Mouse (Mus musculus) bone marrow, adult 2 months (tissue): ENCODE data around the gene Padi3. TPM values are rescaled to one million over a fixed set of nuclear protein-coding genes. Genes with fewer than 3 reads are reported as not detected.

Source experiments
- H3K27ac ChIP-seq: fragments of 200-500 bp; 2 replicates; pipeline ENCODE4 v1.5.1; 2012; ENCODE audit warnings: low read depth, mild to moderate bottlenecking, control low read depth, inconsistent platforms, low read length; ENCODE audit not compliant: control insufficient read depth, poor library complexity, insufficient read depth
- H3K4me1 ChIP-seq: fragments of 200-500 bp; 2 replicates; pipeline ENCODE4 v1.6.1; 2011; ENCODE audit warnings: low read length; ENCODE audit not compliant: control insufficient read depth, insufficient read depth
- H3K4me3 ChIP-seq: fragments of 200-500 bp; replicated peaks from 2 replicates; pipeline ENCODE3; 2011; ENCODE audit warnings: mild to moderate bottlenecking, low read depth, low read length, control low read depth; ENCODE audit not compliant: control insufficient read depth
- CTCF ChIP-seq: fragments of 200-500 bp; IDR thresholded peaks from 2 replicates; pipeline ENCODE4 v1.5.1; 2011; ENCODE audit warnings: low read length, control low read depth; ENCODE audit not compliant: control insufficient read depth, insufficient read depth
- POLR2A ChIP-seq: fragments of 200-500 bp; IDR thresholded peaks from 2 replicates; pipeline ENCODE4 v1.6.1; 2011; ENCODE audit warnings: low read depth, mild to moderate bottlenecking, control low read depth, low read length, borderline replicate concordance; ENCODE audit not compliant: control insufficient read depth
- WGBS: fragments of 180-500 bp; shearing (Covaris S2); methylation state at CpG from one replicate; pipeline ENCODE4 v1.1.7; 2018; 5-methylcytosine and 5-hydroxymethylcytosine counted together
- polyA plus RNA-seq: library from polyadenylated mRNA; stranded (reverse); fragments of >200 nt; gene quantifications from 2 replicates; pipeline ENCODE4 v1.2.4, GENCODE M21; 2011; ENCODE audit warnings: low replicate concordance; ENCODE audit not compliant: missing spikeins, insufficient read depth, insufficient read length

Padi3 gene
- polyA plus RNA-seq, 1 experiment = 1.1 TPM

DNA sequence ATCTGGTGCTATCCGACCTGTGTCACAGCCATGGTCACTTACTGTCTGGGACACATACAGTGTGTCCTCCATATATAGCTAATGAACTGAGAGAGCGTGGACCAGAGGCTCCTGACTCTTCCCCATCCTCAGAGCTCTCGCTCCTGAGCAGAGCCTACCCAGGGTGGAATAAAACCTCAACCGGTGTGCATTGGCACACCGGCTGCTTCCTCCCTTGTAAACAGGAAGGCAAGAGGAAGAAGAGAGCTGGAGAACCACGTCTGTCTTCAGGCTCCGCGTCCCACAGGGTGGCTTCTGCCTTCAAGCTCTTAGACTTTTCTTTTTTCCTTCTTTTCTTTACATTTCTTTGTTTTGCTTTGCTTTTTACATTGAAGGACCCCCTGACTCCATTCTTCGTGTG lies 27.6 kb downstream of the Padi3 start:
- H3K27ac ChIP-seq = peak overlapping the region; percentile 78
- H3K4me3 ChIP-seq = peak overlapping the region; percentile 50
- TF ChIP-seq CTCF (no peak), POLR2A (no peak)
- 21% methylated on average over 9 of the region's 9 CpGs for WGBS
- H3K4me1 ChIP-seq = peaks cover 6% of the 10 kb centered on the region; the same call in 1 of the 2 replicates

DNA sequence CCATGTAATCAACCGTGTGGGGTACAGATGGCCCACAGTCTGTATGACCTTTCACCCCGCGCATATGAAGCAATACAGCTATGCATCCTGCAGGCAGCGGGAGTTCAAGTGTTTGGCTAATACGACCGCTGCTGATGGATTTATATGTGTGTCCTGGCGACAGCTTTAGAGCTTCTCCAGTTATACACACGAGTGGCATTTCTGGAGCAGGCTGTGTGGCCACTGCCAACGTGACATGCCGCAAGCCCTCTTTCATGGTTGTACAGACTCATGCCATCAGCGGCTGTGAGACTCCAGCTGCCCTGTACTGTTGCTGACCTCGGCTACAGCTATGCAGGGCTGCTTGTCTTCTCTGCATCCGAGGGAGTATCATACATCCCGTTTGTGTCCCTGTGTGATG lies 29.9 kb downstream of the Padi3 start:
- Histone ChIP-seq H3K4me1 (peaks cover 6% of the 10 kb centered on the region; the same call in 1 of the 2 replicates), H3K27ac (no peak overlapping the region), H3K4me3 (no peak overlapping the region)
- TF ChIP-seq POLR2A = no peak
- TF ChIP-seq CTCF = no peak
- WGBS = 86% methylated on average over 14 of the region's 14 CpGs

DNA sequence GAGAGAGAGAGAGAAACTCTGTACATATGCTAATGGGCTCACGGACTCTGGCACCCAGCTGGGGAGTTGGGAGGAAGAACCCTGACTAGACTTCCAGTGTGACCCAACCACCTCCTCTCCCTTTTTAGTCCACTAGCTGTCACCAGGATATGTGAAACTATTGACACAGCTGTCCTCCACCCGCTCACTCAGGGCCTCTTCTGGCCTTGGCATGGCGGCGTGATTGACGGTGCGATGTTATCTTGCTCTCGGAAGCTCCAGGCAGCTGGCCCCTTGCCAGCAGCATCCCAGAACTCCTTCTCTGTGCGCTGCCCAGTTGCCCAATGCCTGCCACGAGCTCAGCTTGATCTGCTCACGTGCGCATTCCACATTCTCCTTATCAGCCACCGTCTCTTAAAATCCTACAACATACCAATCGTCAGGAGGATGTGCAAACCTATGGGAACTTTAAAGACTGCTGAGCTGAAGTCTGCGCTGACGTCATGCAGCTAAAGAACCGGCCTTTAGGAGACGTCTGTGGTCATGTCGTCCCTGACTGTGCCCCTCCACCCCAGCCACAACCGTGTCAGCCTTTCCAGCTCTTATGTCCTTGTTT lies 30.5 kb downstream of the Padi3 start:
- WGBS = 64% methylated on average over 19 of the region's 19 CpGs
- no peak for TF ChIP-seq POLR2A
- TF ChIP-seq CTCF = no peak
- no peak overlapping the region for H3K4me3 ChIP-seq
- peak overlapping the region; percentile 78 for H3K27ac ChIP-seq
- peaks cover 6% of the 10 kb centered on the region; the same call in 1 of the 2 replicates for H3K4me1 ChIP-seq

DNA sequence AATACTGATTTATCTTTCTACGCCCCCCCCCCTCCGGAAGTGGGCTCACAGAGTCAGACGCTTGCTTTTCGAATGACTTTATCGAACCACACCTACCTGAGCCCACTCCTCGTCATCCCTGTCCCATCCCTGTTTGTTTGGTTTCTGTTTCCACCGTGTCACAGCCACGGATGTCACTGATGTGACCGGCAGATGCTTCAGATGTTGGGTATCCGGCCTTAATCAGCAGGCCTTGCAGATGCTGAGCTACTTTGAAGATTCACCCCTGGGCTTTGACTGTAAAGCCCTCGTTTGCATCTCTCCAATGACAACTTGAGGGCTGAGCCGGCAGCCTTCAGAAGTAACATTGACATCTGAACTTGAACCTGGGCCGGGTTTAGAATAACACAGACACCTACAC lies 33.8 kb downstream of the Padi3 start:
- Histone ChIP-seq H3K4me1 (peaks cover 6% of the 10 kb centered on the region), H3K4me3 (no peak overlapping the region), H3K27ac (no peak overlapping the region)
- TF ChIP-seq CTCF = no peak
- no peak for TF ChIP-seq POLR2A
- WGBS = 77% methylated on average over 13 of the region's 13 CpGs

DNA sequence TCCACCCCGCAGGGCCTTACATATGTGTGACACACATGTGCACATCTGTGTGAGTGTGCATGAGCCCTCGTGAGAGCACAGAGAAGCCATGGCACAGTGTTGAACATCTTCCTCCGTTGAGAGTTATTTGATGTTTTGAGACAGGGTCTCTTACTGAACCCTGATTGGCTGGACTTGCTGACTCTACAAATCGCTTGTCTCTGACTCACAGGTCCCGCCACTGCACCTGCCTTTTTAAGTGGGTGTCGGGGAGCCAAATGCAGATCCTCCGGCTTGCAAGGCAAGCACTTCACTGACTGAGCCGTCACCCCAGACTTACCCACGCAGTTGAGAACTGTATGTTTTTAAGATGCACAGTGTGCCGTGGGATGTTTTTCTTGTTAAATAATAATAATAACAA lies 34.6 kb downstream of the Padi3 start:
- Histone ChIP-seq H3K4me1 (peaks cover 6% of the 10 kb centered on the region), H3K27ac (no peak overlapping the region), H3K4me3 (no peak overlapping the region)
- 84% methylated on average over 10 of the region's 10 CpGs for WGBS
- no peak for TF ChIP-seq CTCF
- no peak for TF ChIP-seq POLR2A

DNA sequence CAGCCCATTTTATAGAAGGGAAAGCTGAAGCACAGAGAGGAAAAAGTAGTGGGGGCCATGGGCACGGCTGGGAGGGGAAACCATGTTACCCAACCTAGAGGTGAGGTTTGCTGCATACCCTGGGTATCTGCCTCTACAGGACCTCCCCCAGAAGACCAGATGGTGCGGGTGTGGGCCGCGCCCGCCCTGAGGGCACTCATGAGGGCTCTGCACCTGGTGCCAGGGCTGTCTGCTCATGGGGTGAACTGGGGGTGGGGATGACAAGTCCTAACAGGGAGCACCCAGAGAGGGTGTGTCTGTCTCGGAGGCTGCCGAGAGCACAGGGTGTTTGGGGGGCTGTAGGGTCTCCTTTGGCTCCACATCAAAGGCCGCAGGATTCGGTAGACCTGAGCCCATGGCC lies 35.6 kb downstream of the Padi3 start:
- TF ChIP-seq POLR2A (no peak), CTCF (no peak)
- peaks cover 6% of the 10 kb centered on the region for H3K4me1 ChIP-seq
- WGBS = 73% methylated on average over 9 of the region's 9 CpGs
- no peak overlapping the region for H3K4me3 ChIP-seq
- H3K27ac ChIP-seq = peak overlapping the region; percentile 35; the same call in 1 of the 2 replicates

DNA sequence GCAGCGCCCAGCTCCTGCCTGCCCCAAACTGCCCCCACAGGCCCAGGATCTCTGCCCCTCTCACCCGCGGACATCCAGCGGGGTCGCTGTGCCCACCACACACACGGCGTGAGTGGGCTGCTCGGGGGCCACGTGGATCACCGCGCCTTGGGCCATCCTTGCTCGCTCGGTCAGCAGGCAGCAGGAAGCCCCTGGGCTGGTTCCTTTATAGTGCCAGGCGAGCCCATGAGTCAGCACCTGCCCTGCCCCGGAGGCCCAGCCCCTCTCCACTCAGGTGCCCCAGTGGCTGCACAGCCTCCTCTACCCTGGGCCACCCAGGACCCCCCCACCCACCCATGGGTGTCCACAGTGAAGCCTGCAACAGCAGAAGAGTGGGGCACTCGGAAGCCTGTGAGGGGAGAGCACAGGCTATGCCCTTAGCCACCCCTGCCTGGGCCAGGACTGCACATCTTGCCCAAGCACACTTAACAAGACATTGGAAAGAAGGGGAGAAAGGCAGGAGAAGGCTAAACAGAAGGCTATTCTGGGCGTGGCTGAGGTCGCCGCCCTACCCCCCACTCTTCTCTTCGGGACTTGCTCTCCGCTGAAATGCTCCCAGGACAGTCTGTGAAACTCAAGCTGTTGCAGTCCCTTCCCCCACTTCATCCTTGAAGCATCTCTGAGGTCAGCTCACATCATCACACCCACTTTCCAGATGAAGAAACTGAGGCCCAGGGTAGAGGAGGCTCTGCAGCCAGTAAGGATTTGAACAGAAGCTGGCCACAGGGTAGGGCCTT lies 36.2 kb downstream of the Padi3 start, which contains the start of gene Padi4:
Padi4 (minus strand) TSS at position 212 of the 776 bp plus-strand sequence.
- Histone ChIP-seq H3K4me1 (peaks cover 4% of the 10 kb centered on the region), H3K27ac (peak within 1 kb of the TSS; percentile 75), H3K4me3 (peak within 1 kb of the TSS; percentile 80)
- TF ChIP-seq CTCF = no peak
- TF ChIP-seq POLR2A = peak; percentile 74; the same call in 1 of the 2 replicates
- 35% methylated on average over 21 of the region's 21 CpGs for WGBS

DNA sequence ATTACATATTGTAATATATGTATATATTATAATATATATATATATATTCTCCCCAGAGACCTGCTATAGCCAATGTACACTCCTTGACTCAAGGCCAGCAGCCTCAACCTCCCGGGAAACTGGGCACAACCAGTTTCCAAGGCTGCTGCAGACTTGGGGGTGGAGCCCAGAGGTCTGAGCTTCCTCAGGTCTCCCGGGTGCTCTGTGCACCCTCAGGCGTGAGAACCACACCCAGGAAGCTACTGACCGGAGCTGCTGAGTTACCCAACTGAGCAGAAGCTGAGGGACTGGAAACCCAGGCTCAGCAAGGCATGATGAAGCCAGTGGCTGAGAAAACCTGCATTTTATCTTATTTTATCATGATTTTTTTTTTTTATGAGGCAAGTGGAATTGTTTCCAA lies 39.4 kb downstream of the Padi3 start:
- no peak for TF ChIP-seq CTCF
- TF ChIP-seq POLR2A = no peak
- peak overlapping the region; percentile 73 for H3K27ac ChIP-seq
- H3K4me3 ChIP-seq = peak overlapping the region; percentile 26
- H3K4me1 ChIP-seq = peaks cover 3% of the 10 kb centered on the region
- WGBS = 5% methylated on average over 4 of the region's 4 CpGs

DNA sequence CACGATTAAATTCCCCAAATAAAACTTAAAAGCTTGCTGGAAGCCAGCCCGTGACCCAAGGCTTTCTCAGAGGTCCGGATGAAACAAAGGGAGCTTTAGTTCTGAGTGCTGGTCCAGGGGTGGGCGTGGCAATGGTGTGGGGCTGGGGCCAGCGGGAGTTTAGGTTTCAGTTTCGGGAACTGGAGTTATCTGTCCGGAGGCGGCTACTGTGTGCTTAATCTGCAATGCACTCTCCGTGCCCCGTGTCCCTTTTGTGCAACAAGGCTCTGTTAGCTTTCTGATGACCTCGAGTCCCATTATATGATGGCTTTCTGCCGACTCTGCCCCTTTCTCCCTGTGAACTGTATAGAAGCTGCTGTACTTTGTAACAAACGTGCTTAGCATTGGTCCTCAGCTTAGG lies 40.0 kb downstream of the Padi3 start:
- H3K4me1 ChIP-seq = peaks cover 3% of the 10 kb centered on the region
- TF ChIP-seq CTCF (no peak), POLR2A (no peak; the same call in 1 of the 2 replicates)
- peak overlapping the region; percentile 59 for H3K4me3 ChIP-seq
- peak overlapping the region; percentile 47 for H3K27ac ChIP-seq
- 9% methylated on average over 13 of the region's 13 CpGs for WGBS
